Mouse (Mus musculus) lung, adult 2 months (tissue): ENCODE measurements around the gene Chrm2. TPM values are rescaled to one million over a fixed set of nuclear protein-coding genes. Genes with fewer than 3 reads are reported as not detected.

Source experiments
- DNase-seq: peaks from one replicate; pipeline ENCODE4 v3.0.0; 2022
- H3K4me1 ChIP-seq: fragments of 200-500 bp; 2 replicates; pipeline ENCODE4 v1.6.1; 2011; ENCODE audit warnings: low read length; ENCODE audit not compliant: control insufficient read depth, insufficient read depth
- H3K4me3 ChIP-seq: fragments of 200-500 bp; replicated peaks from 2 replicates; pipeline ENCODE3; 2011; ENCODE audit warnings: low read depth, mild to moderate bottlenecking, control low read depth, low read length; ENCODE audit errors: extremely low read depth
- CTCF ChIP-seq: fragments of 200-500 bp; IDR thresholded peaks from 2 replicates; pipeline ENCODE4 v1.5.1; 2011; ENCODE audit warnings: mild to moderate bottlenecking, low read length, control low read depth; ENCODE audit not compliant: insufficient read depth
- POLR2A ChIP-seq: fragments of 200-500 bp; IDR thresholded peaks from 2 replicates; pipeline ENCODE4 v1.6.1; 2011; ENCODE audit warnings: low read depth, mild to moderate bottlenecking, control low read depth, low read length, borderline replicate concordance; ENCODE audit errors: extremely low read depth
- WGBS: fragments of 180-500 bp; shearing (Covaris S2); methylation state at CpG from one replicate; pipeline ENCODE4 v1.1.7; 2018; 5-methylcytosine and 5-hydroxymethylcytosine counted together
- polyA plus RNA-seq: library from polyadenylated mRNA; depleted of rRNA; stranded (reverse); fragments of >200 nt; gene quantifications from 2 replicates; pipeline ENCODE4 v1.2.3, GENCODE M21; 2012

Gene Chrm2
- polyA plus RNA-seq, 1 experiment: 4.4 TPM

DNA sequence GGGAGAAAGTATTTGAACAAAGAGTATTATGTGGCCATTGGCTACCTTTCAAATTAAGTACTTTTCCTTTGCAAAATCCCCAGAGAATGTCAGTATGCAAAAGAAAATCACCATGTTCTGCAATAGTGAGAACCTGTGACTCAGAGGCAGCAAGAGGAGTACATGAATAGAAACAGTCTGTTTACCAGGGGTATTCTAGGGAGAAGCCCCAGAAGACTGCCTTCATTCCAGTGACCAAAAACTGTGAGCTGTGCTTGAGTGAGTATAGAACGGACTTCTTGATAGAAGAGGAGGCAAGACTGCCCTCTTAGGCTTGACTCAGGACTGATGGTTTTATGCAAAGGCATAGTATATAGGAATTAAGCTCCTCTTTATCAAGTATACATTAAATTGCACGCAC lies 22.2 kb downstream of the Chrm2 start:
- DNase-seq: no peak
- 97% methylated on average over 2 of the region's 2 CpGs for WGBS
- no peak for TF ChIP-seq CTCF
- TF ChIP-seq POLR2A: no peak
- Histone ChIP-seq H3K4me1 (no peaks in the 10 kb centered on the region), H3K4me3 (no peak overlapping the region)

DNA sequence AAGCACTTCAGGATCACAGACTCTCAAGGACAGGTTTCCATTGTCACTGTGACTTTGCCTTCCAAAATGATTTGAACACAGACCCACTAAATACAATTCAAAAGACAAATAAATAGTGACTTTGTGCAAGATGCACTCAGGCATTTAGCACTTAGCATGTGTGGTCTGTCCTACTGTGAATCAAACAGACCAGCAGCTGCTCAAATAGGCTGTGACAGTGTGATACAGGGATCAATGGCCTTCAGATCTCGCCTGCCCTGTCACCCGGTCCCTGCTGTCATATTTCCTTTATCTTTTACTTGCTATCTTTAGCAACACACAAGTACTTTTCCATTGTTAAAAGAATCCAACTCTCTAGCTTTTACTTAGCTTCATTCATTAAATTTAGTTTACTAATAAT lies 31.8 kb downstream of the Chrm2 start:
- DNase-seq: no peak
- Histone ChIP-seq H3K4me1 (no peaks in the 10 kb centered on the region), H3K4me3 (no peak overlapping the region)
- 30% methylated on average over 2 of the region's 2 CpGs for WGBS
- TF ChIP-seq POLR2A: no peak
- TF ChIP-seq CTCF: no peak

DNA sequence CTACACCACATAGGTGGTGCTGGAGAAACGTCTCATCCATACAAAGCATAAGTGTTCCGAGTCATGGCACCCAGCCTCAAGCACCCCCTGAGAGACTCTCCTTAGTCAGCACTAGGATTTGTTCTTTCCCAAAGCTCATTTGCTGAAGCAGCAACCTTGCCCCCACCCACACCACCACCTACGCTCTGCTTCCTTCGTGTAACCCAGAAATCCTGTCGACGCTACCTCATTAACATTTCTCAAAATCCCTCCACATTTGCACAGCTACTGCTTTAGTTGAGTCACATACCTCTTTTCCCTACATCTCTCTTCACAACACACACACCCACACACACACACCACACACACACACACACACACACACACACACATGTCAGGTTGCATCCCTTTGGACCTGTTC lies 50.1 kb downstream of the Chrm2 start:
- DNase-seq: no peak
- no peak for TF ChIP-seq CTCF
- 92% methylated on average over 6 of the region's 6 CpGs for WGBS
- Histone ChIP-seq H3K4me3 (no peak overlapping the region), H3K4me1 (no peaks in the 10 kb centered on the region)

DNA sequence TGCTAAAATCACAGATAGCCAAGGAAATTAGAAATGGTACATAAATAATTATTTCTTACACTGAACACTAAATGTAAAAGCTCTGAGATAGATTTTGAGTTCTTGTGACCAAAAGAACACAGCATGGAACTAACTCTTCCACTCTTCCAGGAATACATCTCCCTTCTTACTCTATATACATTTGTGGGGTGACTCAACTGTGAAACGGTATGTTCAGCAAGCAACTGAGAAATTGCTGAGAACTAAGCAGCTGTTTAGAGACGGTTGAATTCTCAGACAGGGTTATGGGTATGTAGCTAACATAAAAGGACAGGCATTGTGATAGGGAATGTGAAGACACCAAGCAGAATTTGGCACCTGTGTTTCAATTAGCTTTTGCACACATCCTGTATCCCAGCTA lies 51.3 kb downstream of the Chrm2 start:
- no peak for DNase-seq
- TF ChIP-seq POLR2A (no peak), CTCF (no peak)
- Histone ChIP-seq H3K4me1 (no peaks in the 10 kb centered on the region), H3K4me3 (no peak overlapping the region)
- WGBS: 77% methylated on average over 2 of the region's 2 CpGs

DNA sequence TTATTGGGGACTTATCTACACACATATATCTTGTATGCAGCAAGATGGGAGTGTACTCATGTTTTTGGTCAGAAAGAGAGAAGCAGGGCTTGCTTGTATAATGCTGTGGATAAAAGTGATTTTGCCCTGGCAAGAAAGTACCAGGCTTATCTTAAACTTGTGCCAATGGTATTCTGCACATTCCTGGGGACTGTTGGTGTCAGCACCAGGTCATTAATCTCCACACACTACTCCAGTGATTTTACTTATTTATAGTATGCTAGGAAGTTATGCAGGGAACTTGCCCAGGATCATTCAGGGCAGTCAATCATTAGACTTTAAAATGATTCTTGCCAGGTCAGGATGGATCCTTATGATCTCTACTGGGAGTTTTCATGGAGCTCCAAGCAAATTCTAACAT lies 63.6 kb downstream of the Chrm2 start:
- Histone ChIP-seq H3K4me1 (no peaks in the 10 kb centered on the region), H3K4me3 (no peak overlapping the region)
- no peak for DNase-seq
- TF ChIP-seq CTCF: no peak
- no peak for TF ChIP-seq POLR2A

DNA sequence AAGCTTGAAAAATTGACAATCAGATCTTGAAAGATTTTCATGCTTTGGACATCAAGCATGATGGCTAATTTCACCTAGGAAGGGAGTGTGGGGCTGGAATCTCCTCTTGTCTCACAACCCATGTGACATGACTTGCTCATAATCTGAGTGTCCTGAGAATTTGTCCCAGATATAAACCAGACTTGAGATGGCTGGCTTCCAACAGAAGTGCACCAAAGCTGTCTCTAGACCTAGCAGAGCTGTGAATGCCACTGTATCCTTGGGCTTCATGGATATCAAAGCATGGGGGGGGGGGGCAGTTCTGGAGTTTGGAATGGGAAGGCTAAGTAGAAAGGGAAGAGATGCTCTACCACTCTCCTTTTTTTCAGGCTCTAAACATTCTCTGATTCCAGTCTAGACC lies 67.2 kb downstream of the Chrm2 start:
- Histone ChIP-seq H3K4me3 (no peak overlapping the region), H3K4me1 (no peaks in the 10 kb centered on the region)
- TF ChIP-seq CTCF (no peak), POLR2A (no peak)
- DNase-seq: no peak

DNA sequence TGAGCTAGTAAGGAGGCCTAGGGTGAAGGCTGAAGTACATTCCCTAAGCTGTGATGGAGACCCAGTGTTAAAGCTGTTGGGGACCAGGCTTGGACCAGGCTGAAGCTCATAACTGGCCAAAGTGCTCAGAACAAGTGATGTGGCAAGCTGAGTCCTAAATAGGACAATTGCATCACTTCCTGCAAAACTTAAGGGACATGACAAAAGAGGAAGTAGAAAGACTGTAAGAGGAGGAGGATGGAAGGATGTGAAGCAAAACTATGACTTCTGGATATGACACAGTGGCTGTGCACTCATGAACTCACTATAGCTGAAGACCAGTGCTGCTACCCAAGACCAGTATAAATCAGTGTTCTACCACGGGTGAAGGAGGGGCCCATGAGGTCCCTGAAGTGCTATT lies 69.1 kb downstream of the Chrm2 start:
- WGBS: 69% methylated on average over 1 of the region's 1 CpGs
- H3K4me3 ChIP-seq: no peak overlapping the region
- no peak for DNase-seq
- TF ChIP-seq POLR2A: no peak
- TF ChIP-seq CTCF: no peak
- H3K4me1 ChIP-seq: no peaks in the 10 kb centered on the region

DNA sequence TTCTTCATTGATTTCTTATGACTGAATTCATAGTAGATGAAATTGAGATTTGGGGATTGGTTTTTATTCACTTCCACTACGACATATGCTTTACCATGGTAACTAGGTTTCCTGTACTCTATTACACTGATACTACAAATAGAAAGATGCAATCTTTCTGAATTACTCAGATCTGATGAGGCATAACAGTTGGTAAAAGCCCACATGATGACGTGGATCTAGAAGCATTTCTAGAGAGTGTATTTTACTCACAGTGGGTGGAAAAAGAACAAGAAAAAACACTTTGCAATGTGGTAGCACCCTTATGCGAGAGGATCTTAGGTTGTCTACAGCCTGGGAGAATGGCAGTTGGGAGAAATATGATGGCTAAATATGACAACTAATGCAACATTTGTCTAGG lies 76.1 kb downstream of the Chrm2 start:
- 86% methylated on average over 3 of the region's 3 CpGs for WGBS
- Histone ChIP-seq H3K4me3 (no peak overlapping the region), H3K4me1 (no peaks in the 10 kb centered on the region)
- TF ChIP-seq CTCF (no peak), POLR2A (no peak)
- DNase-seq: no peak

DNA sequence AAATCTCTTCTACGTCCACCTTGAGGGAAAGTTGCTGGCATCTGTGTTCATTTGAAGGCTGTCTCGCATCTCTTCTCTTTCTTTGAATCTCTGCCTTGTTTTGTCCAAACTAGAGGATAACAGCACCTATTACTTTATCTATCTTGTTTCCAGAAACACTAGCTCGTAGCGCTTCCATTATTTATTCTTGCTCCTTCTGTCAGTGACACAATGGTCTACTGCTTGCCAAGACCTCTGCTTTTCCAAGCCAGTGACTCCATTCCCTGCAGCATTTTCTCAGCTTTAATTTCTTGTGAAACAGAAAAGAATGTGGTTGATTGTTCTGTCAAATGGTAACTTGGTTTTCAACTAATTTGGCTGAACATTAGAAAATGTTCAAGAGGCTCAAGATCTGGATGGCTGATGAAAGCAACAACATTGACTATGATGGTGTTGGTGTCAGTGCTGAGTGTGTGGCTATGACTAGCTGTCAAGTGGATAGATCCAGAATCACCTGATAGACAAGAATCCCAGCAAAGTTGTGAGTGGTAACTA lies 96.3 kb downstream of the Chrm2 start:
- no peak overlapping the region for H3K4me3 ChIP-seq
- WGBS: 40% methylated on average over 4 of the region's 4 CpGs
- TF ChIP-seq POLR2A (no peak), CTCF (no peak)
- peaks cover 3% of the 10 kb centered on the region for H3K4me1 ChIP-seq
- DNase-seq: no peak

DNA sequence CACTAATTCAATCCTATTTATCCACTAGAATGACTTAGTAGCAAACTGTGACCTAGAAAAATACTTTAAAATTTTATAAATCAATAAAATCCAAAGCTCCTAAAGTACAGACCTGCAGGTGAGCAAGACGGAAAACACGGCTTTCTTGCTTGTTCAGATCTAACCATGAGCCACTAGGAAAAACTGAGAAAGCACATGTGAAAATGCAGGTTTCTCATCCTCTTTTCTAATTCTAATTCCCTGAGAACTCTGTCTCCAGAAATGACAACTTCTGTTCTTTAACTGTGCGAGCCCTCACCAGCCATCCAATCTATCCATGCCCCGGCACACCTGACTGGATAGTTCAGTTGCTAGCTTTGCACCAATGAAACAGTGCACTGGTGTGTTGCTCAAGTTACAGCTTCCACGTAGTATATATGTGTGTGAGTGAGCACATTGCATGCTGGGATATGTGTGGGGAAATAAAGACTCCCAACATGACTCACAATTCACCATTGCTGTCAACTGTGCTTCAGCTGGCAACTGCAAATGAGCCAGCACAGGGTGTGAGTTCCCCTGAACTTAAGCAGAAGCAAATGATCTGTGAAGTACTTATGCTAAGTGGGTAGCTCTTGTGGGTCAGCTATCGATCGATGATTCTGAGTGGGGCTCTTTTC lies 119.3 kb downstream of the Chrm2 start:
- no peak overlapping the region for H3K4me3 ChIP-seq
- WGBS: 78% methylated on average over 7 of the region's 7 CpGs
- no peak for DNase-seq
- TF ChIP-seq POLR2A (no peak), CTCF (no peak)
- H3K4me1 ChIP-seq: no peaks in the 10 kb centered on the region

DNA sequence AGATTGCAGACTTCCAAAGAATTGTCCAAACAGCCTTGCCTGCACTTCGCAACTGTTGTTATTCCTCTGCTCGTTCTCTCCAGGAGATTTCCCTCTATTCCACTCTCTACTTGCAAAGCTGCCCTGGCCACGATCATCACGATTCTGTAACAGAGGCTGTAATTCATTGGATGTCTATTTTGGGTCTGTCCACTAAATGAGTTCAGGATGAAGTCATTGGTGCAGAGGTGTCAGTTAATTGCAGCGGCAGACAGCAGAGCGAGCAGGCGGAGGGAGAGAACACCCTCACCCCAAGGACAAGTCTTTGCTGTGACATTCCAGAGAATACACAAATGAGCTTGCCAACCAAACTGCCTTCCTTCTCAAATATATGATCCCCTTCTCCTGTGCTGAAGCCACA lies 120.1 kb downstream of the Chrm2 start:
- no peak for TF ChIP-seq CTCF
- TF ChIP-seq POLR2A: no peak
- Histone ChIP-seq H3K4me3 (no peak overlapping the region), H3K4me1 (no peaks in the 10 kb centered on the region)
- 41% methylated on average over 7 of the region's 7 CpGs for WGBS
- no peak for DNase-seq
